Mouse (Mus musculus): ENCODE measurements at regions not wholly inside any gene's neighbourhood (a gene's known extent, or its start where the extent isn't known, plus 50 kb on each side); places are given as distances from the start of the nearest gene placed in this dataset.
A peak's percentile ranks its signal among the peaks of the same experiment; 100 is the strongest.

DNA sequence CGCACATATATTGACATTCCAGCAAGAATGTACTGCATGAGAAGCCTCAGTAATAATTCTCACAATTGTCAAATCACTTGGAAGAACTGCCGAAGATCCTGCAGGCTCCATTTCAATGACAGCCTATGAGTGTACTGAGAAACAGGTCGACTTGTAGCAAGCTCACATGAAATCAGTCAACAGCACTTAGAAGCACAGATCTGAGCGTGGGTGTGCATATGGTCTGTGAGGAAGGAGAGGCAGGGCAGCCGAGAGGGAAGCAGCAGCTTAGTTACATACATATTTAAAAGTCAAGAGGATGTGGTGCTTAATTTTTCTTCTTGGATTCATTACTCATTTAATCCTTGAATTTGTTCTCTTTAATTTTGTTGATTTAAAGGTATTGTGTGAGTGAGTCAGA is 967.4 kb upstream of the Epha7 start:
- peak in 1 of 2 experiments; percentile 14 for DNase-seq (ENCODE audit: low spot score in 2 of 2)
- intact Hi-C loops (cut with DNase I) = no loop called here

GRCm38 (mm10) chr4:27846106-27846622 is 966.8 kb upstream of the Epha7 start:
- DNase-seq (ENCODE audit: low spot score in 2 of 2) = no peak
- intact Hi-C loops (cut with DNase I) = no loop called here

- intact Hi-C loops (cut with DNase I) = no loop called here
- no peak for DNase-seq (ENCODE audit: low spot score in 2 of 2)
These were observed 956.8 kb upstream of the Epha7 start for GRCm38 (mm10) chr4:27856086-27856485.

DNA sequence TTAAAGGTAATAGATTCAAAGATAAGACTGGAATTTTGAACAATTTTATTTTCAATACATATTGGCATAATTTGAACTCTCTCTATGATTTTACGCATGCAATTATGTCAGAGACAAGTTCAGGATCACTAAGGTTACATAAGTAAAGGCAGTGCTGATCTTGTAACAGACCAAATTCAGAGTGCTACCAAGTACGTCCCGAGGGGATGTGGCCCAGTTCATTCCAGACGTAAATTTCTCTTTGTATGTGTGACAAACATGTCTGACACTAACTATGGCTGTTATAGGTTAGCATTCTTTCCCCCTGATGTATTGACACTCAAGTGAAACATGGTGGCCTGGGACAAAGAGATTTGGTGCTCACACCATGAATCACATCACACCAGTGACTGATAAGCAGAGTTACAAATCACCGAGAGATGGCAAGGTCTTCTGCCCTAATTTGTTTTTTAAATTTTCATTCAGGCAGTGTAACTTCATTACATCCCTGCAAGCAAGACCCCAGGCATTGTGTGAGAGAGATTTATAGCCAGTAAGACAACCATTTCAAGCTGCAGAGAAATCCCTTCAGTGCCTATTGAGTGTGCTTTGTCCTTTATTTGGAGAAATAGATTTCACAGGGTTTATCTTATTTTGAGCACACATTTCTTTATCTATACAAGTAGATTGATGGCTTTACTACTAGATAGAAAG is 925.5 kb upstream of the Epha7 start:
- intact Hi-C loops (cut with DNase I) = no loop called here
- DNase-seq (ENCODE audit: low spot score in 2 of 2) = no peak

GRCm38 (mm10) chr4:27896396-27896795 is 916.5 kb upstream of the Epha7 start:
- intact Hi-C loops (cut with DNase I) = no loop called here
- no peak for DNase-seq (ENCODE audit: low spot score in 2 of 2)

- DNase-seq (ENCODE audit: low spot score in 2 of 2) = no peak
- intact Hi-C loops (cut with DNase I) = no loop called here
These were observed 867.6 kb upstream of the Epha7 start for GRCm38 (mm10) chr4:27945351-27945750.

DNA sequence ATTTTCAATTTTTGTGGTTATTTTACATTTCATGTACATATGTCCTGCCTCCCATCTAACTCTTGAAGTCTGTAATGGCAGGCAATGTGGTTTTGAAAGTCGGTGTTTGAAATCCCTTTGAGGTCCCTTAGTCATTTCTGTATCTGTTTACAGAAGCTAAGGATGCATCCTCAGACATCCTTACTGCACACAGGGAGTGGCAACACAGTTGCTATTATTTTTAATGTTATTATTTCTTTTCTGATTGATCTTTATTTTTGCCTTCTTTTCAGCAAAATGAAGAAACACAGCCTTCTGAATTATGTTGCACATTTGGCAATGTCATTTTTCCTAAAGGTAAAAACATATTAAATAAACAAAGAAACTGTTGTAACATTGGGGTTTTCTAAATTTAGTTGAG is 867.2 kb upstream of the Epha7 start:
- intact Hi-C loops (cut with DNase I) = no loop called here
- DNase-seq (ENCODE audit: low spot score in 2 of 2) = no peak

- DNase-seq (ENCODE audit: low spot score in 2 of 2) = no peak
- intact Hi-C loops (cut with DNase I) = no loop called here
These were observed 862.8 kb upstream of the Epha7 start for GRCm38 (mm10) chr4:27949970-27950717.

DNA sequence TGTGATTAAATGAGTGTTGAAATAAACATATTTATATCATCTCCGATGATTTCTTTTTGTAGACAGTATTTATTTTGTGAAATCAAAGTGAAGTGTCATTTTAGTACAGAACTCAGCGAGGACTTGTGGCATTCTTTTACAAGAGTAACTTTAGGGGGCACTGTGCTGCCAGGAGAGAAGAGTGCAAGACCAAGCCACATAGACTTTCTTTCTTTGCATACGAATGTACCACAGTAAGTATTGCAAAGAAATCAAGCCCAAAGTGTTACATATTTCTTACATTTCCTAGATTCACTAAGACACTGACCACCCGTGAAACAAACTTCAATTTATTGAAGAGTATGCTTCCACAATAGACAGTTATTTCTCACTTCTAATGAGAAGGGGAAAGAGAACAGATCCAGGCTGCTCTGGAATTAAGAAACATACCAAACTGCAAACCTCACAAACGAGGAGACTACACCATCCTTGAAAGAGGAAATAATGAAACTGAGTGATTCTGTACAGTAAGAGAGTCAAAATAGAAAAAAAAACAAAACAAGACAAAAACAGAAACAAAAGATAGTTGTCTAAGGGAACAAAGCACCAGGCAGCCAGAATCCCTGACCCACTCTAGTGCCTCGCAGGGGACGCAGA is 847.8 kb upstream of the Epha7 start:
- intact Hi-C loops (cut with DNase I) = loop anchor here (5.0 kb wide), 1 partner anchor 847 kb away; the partner anchor contains the start of gene Epha7
- DNase-seq (ENCODE audit: low spot score in 2 of 2) = peak; percentile 11 to 18

DNA sequence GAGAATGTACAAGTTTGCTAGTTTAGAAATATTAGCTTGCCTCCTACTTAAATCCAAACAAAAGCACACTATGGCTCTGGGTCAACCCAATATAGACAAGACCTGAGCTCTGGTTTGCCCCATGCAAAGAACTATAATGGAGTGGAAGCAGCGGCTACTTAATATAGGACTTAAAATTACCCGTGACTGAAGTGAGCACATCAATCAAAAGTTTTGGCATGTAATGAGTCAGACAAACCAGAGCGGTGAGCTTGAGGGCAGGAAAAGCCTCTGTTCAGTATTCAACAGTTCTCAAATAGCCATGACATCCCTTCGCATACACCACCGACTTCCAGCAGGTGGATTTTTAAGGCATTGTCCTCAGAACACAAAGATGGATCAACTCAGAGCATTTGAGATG is 842.4 kb upstream of the Epha7 start:
- intact Hi-C loops (cut with DNase I) = no loop called here
- DNase-seq (ENCODE audit: low spot score in 2 of 2) = no peak

GRCm38 (mm10) chr4:27979210-27979771 is 833.6 kb upstream of the Epha7 start:
- intact Hi-C loops (cut with DNase I) = no loop called here
- DNase-seq (ENCODE audit: low spot score in 2 of 2) = no peak

GRCm38 (mm10) chr4:27979781-27980180 is 833.1 kb upstream of the Epha7 start:
- intact Hi-C loops (cut with DNase I) = no loop called here
- DNase-seq (ENCODE audit: low spot score in 2 of 2) = no peak

- no peak for DNase-seq (ENCODE audit: low spot score in 2 of 2)
- intact Hi-C loops (cut with DNase I) = no loop called here
These were observed 831.6 kb upstream of the Epha7 start for GRCm38 (mm10) chr4:27981309-27981708.

- intact Hi-C loops (cut with DNase I) = no loop called here
- DNase-seq (ENCODE audit: low spot score in 2 of 2) = no peak
These were observed 824.9 kb upstream of the Epha7 start for GRCm38 (mm10) chr4:27987986-27988423.

GRCm38 (mm10) chr4:27994411-27994810 is 818.5 kb upstream of the Epha7 start:
- intact Hi-C loops (cut with DNase I) = no loop called here
- DNase-seq (ENCODE audit: low spot score in 2 of 2) = no peak

GRCm38 (mm10) chr4:28001818-28002476 is 811.0 kb upstream of the Epha7 start:
- DNase-seq (ENCODE audit: low spot score in 2 of 2) = peak; percentile 5 to 8
- intact Hi-C loops (cut with DNase I) = no loop called here
